Mouse (Mus musculus): ENCODE measurements around the gene Tnr.
A peak's percentile ranks its signal among the peaks of the same experiment; 100 is the strongest.
"Not testable (repeated sequence)": the region's sequence is repeated elsewhere in the genome, so short reads cannot be mapped to it uniquely, and the experiment has no call there.

The Tnr gene

GRCm38 (mm10) chr1:159890524-159890923, 367.0 kb downstream of the Tnr start:
- no peak for DNase-seq

GRCm38 (mm10) chr1:159895094-159895493, 371.5 kb downstream of the Tnr start:
- no peak for DNase-seq

DNA sequence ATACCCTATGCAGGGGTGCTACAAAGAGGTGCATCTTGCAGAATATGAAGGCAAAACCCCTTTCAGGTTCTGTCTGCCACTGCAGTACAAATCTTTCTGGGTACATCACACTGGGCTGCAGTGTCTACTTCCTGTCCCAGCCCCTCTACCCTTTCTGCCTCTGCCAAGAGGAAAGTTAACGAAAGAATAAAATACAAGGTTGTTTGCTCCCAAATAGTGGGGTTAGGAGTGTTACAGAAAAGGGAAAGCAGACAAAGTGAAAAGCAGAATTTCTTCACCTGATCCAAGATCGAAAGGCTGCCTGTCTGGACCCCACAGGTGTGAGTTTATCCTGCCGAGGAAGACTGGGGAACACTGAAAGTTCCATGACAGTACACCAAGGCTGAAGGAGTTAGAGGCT, 376.4 kb downstream of the Tnr start:
- DNase-seq = no peak

GRCm38 (mm10) chr1:159900639-159901038, 377.1 kb downstream of the Tnr start:
- DNase-seq = no peak

GRCm38 (mm10) chr1:159901366-159902119, 378.0 kb downstream of the Tnr start:
- DNase-seq = no peak

DNA sequence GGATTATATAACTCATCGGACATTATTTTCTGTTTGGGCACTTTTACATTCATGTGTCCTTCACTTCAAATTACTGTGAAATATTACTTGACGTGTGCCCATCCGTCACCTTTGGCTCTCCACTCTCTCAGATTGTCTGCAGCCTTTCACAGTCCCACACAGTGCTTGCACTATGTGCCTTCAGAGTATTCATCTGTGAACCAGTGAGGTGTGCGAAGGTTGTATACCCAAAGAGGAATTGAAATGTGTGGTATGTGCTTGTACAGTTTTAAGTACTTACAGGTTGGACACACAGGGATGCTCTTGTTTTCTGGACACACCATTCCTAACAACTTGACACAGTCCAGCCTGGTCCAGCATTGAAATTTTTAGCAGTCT, 378.5 kb downstream of the Tnr start:
- no peak for DNase-seq

DNA sequence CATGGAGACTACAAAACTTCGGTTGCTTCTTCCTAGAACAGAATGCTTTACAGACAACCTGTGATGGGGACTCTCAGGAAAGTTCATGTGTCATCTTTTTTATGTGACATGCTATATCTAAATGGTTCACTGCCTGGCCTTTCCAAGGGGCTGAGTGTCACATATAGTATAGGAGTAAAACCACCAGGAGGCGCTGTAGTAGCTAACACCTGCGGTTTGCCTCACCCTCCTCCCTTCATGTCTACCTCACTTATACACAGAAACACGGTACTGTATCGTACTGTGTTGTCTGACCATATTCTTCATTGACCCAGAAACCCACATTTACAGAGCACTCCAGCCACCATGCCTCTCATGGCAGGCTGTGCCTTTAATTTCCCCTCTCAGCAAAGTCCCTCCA, 387.4 kb downstream of the Tnr start:
- peak; percentile 79 for DNase-seq

DNA sequence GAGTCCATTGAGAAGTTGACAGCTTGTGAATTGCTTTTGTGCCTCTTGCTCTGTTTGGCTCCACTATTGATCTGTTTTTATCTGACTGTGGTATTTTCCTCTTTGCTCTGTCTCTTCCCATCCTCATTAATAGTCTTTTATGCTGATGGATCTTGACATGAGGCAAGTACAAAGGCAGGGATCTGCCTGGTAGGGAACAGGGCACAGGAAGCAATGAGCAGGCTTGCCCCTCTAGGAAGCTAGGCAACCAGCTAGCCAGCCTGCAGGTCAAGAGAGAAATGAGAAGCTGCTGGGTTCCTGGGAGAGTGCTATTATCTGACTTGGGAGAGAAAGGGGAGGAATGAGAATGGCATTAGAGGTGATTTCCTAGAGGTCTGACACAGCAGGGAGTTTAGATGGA, 391.2 kb downstream of the Tnr start:
- DNase-seq = no peak

GRCm38 (mm10) chr1:159920571-159920970, 397.0 kb downstream of the Tnr start:
- DNase-seq = no peak

DNA sequence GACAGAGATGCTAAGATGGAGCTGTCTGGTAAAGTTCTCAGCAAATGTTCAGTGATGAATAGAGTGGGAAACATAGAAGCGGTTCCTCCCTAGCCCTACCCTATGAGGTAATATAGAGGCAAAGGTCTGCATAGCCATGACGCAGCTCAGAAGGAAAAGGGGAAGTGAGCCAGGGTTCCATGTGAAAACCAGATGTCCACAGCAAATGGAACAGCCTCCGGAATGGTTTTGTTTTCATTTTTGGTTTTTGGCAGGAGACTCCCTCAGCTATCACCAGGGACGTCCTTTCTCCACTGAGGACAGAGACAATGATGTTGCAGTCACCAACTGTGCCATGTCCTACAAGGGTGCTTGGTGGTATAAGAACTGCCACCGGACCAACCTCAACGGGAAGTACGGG, 399.4 kb downstream of the Tnr start:
- peak; percentile 56 for DNase-seq

DNA sequence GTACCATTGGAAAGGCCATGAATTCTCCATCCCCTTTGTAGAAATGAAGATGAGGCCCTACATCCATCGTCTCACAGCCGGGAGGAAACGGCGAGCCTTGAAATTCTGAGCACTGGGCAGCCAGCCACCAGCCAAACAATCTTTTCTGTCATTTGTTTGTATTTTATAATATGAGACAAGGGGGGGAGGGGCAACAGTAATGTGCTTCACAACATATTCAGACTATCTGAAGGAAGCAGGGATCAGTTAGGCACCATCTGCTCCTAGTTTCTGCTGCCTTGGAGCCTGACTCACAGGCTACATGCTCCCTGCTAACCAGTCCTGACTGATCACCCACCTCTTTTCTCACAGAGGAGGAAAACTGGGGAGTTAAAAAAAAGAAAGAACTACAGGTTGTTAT, 400.5 kb downstream of the Tnr start:
- DNase-seq = peak; percentile 89

GRCm38 (mm10) chr1:159924684-159925083, 401.1 kb downstream of the Tnr start:
- DNase-seq = no peak

DNA sequence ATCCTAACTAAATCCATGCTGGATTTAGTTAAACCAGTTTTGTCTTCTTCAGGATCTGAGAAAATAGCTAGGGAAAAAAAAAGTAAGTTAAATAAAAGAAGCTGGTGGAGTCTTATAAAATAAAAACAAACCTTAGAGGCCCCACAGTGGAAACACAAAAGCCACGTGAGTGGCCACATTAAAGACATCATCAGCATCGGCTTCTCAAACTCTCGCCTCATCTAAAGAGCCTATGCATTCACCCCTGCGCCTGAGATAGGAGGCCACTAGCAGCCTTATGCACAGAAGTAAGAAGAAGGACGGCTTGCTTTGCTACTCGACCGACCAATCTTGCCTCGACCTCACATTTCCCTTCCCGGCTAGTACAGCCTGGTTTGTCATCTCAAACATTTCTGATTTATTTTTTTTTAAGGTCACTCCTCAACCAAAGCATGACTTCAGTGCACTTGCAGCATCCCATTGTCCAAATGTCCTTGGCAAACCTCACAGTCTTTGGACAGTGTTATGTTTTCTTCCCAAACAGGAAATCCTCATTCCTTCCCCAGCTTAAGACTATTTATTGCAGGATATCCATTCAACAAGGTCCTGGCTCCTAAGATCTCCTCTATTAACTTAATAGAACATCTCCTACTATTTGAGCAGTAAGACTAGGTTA, 405.2 kb downstream of the Tnr start:
- peak; percentile 62 for DNase-seq

DNA sequence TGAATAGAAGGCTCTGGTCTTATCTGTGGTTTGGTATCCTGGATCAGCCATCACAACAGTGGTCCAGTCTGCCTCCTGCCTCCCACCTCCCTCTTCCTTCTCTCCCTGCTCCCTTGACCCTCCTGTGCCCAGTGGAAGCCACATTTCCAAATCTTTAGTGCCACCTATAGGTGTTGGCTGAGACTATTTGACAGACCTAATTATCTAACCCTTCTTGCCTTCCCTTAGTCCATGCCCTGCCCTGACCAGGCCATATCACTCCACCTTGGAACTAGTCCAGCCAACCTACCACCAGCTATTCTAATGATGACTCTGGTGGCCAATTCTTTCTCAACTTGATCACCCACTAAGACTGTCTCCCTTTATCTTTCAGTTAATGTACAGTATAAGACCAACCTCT, 408.5 kb downstream of the Tnr start:
- no peak for DNase-seq

DNA sequence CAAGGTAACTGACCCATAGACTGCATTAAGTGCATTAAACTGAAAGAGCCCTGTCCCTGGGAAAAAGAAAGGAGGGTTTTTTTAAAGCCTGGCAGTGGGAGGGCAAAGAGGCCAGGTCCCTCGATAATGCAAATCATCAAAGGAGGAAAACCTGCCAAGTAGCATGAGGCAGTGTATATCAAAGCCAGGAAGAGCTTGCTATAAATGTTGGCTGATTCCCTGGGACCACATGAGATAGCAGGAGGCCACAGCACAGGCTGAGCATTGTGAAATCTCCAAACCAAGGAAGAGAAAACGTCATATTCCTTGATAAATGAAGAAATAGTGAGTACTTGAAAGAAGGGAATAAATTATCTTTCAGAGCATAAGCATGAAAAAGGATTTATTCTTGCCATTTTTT, 409.0 kb downstream of the Tnr start:
- no peak for DNase-seq

GRCm38 (mm10) chr1:159938449-159938848, 414.9 kb downstream of the Tnr start:
- no peak for DNase-seq

DNA sequence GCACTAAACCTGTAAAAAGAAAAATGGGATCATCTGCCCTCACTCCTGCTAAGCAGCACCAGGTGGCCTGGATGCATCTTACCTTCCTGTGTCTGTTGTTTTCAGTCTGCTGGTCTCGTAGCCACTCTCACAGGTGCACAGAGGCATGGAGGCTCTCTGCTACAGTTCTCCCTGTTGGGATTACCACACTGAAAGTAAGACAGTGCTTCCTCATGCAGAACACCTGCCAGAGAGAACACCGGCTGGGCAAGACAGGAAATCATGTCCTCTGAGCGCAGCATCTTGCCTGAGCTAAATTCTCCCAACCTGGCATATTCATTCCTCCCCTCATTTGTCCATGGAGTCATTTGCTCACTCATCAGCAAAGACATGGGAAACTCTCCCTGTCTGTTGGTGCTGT, 415.8 kb downstream of the Tnr start:
- no peak for DNase-seq

GRCm38 (mm10) chr1:159953526-159953925, 430.0 kb downstream of the Tnr start:
- DNase-seq = no peak

DNA sequence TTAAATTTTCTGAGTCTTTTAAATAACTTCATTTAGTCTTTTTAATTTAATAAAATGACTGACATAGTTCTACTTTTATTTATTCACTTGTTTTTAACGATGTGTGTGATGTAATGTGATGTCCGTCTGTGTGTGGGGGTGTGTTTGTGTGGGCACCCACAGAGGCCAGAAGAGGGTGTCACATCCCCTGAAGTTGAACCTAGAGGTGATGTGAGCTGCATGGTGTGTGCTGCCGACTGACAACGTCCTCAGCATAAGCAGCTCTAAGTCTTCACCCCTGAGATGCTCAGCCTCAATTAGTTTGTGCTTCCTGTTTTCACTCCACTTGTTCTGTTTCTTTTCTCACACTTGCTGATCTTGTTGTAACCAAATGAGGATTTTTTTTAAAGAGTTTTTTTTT, 439.8 kb downstream of the Tnr start:
- DNase-seq = no peak

DNA sequence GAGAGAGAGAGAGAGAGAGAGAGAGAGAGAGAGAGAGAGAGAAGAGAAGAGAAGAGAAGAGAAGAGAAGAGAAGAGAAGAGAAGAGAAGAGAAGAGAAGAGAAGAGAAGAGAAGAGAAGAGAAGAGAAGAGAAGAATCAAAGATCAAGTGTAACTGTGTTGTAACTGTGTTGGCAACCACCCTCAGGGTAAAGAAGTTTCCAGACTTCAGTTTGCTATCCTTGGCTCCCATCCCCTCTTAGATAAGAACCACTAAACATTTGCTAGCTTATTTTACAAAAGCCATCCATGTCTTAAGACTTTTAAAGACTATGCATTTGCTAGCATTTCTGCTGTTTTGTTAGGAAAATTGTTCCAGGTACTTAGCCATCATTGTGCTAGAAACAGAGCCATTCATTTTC, 442.7 kb downstream of the Tnr start:
- DNase-seq = not testable (repeated sequence)

- DNase-seq = peak; percentile 25
These were observed 444.8 kb downstream of the Tnr start for GRCm38 (mm10) chr1:159968395-159968794.

GRCm38 (mm10) chr1:159977786-159978185, 454.2 kb downstream of the Tnr start:
- peak; percentile 50 for DNase-seq

- DNase-seq = no peak
These were observed 455.5 kb downstream of the Tnr start for GRCm38 (mm10) chr1:159979096-159979495.

GRCm38 (mm10) chr1:159980355-159980754, 456.8 kb downstream of the Tnr start:
- peak; percentile 32 for DNase-seq
